In the genomic region with DNA sequence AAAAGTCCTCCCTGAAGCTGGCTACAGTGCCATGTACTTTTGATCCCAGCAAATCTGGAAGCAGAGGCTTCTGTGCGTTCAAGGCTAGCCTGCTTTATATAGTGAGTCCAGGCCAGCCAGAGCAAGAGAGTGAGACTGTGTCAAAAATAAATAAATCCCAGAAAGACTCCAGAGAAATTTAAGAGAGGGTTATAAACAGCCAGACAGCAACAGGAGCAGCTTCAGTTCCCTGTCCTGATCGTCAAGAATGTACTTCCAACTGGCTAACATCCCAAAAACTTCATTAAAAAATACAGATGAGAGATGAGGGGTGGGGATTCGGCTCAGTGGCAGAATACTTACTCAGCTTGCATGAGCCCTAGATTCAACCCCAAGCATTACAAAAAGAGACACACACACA, we compare ENCODE assay signal across 14 mouse cellular contexts. TPM values are rescaled to one million over a fixed set of nuclear protein-coding genes. Genes with fewer than 3 reads are reported as not detected.
DNase-seq lines count a peak whose midpoint lies in the region; ATAC-seq and TF ChIP-seq lines count a peak whose summit lies in the region.
"Had no signal": no experiment of that assay in that cellular context is flagged by ENCODE, and none has a peak within 500 bp of the region (broad histone marks: within the 10 kb centered on the region; RNA-seq: fewer than 3 reads in every experiment).

No protein-coding gene starts in this region.

- DNase-seq in kidney, adult 9 months = no peak
- DNase-seq in NIH3T3 (ENCODE audit: low read depth) = peak; percentile 42
- DNase-seq in urinary bladder, postnatal 36 days (ENCODE audit: low spot score in 2 of 2) = no peak
- DNase-seq in left cerebral cortex, adult 18-20 months (ENCODE audit: low spot score in 2 of 2) = no peak
- no peak for DNase-seq in left cerebral cortex, postnatal 14 days (ENCODE audit: low spot score in 2 of 2)
- DNase-seq: adrenal gland, postnatal 14 days; spleen, adult 18-20 months; thymus, adult 2 months had no signal

- H3K36me3 ChIP-seq in kidney, embryonic 14.5 days (ENCODE audit: control insufficient read depth, insufficient read depth, low read length) = peaks cover 7% of the 10 kb centered on the region; the same call in 1 of the 2 replicates
- H3K36me3 ChIP-seq in C2C12 (ENCODE audit: control insufficient read depth, insufficient read depth) = peaks cover 2% of the 10 kb centered on the region
- 0 out of 2 replicates have a peak, but pooled peaks cover 5% of the 10 kb centered on the region for H3K36me3 ChIP-seq in intestine, postnatal 0 days (ENCODE audit: control insufficient read depth, insufficient read depth)

- peaks cover 81% of the 10 kb centered on the region for H3K79me2 ChIP-seq in C2C12 (ENCODE audit: control insufficient read depth, insufficient read depth)

- no peak overlapping the region for H3K9ac ChIP-seq in kidney, embryonic 14.5 days (ENCODE audit: low read depth, low read length)
- no peak overlapping the region for H3K9ac ChIP-seq in intestine, postnatal 0 days (ENCODE audit: low read depth, low read length)
- H3K9ac ChIP-seq: hindbrain, embryonic 15.5 days had no signal

- H3K4me2 ChIP-seq in kidney, embryonic 14.5 days (replicated peaks; ENCODE audit: low read depth, low read length) = no peak overlapping the region
- H3K4me2 ChIP-seq in intestine, postnatal 0 days (replicated peaks; ENCODE audit: low read depth) = no peak overlapping the region
- H3K4me2 ChIP-seq: hindbrain, embryonic 15.5 days had no signal

- intact Hi-C loops in left cerebral cortex, postnatal 14 days (cut with DNase I) = no loop called here

- H3K79me3 ChIP-seq in C2C12 (ENCODE audit: low read depth) = peaks cover 37% of the 10 kb centered on the region

- no peak for TF ChIP-seq CTCF in C2C12 (IDR thresholded peaks at IDR 0.05; ENCODE audit: control insufficient read depth, insufficient read depth, insufficient read length)
- no peak for TF ChIP-seq CTCF in intestine, postnatal 0 days (IDR thresholded peaks at IDR 0.05; ENCODE audit: low read depth)

- H3K4me3 ChIP-seq in kidney, embryonic 14.5 days (ENCODE audit: low read length) = no peak overlapping the region
- no peak overlapping the region for H3K4me3 ChIP-seq in C2C12 (ENCODE audit: insufficient read depth, poor library complexity, severe bottlenecking)
- no peak overlapping the region for H3K4me3 ChIP-seq in intestine, postnatal 0 days (ENCODE audit: low read depth, low read length)
- H3K4me3 ChIP-seq: erythroblast, embryonic 14.5 days; hindbrain, embryonic 15.5 days; left cerebral cortex, adult 2 months had no signal

- H3K27ac ChIP-seq in kidney, embryonic 14.5 days (ENCODE audit: low read depth, low read length) = 0 out of 2 replicates have a peak overlapping the region, but pooled peaks have one; percentile 6
- peak overlapping the region; percentile 35; the same call in 1 of the 2 replicates for H3K27ac ChIP-seq in intestine, postnatal 0 days (ENCODE audit: low read depth, low read length)
- H3K27ac ChIP-seq: hindbrain, embryonic 15.5 days; left cerebral cortex, adult 2 months had no signal

- H3K4me1 ChIP-seq in kidney, embryonic 14.5 days (ENCODE audit: control insufficient read depth, insufficient read depth, low read length) = no peaks in the 10 kb centered on the region; the same call in 1 of the 2 replicates
- no peaks in the 10 kb centered on the region for H3K4me1 ChIP-seq in intestine, postnatal 0 days (replicated peaks; ENCODE audit: control insufficient read depth, insufficient read depth, low read length)

- no peak for ATAC-seq in kidney, embryonic 14.5 days (ENCODE audit: low FRiP score, low TSS enrichment)
- no peak for ATAC-seq in intestine, postnatal 0 days

- peak overlapping the region; percentile 33 for H3ac ChIP-seq in C2C12 (ENCODE audit: control insufficient read depth, insufficient read length, low read depth)

- H3K9me3 ChIP-seq in kidney, embryonic 14.5 days (ENCODE audit: control insufficient read depth, low read length) = no peaks in the 10 kb centered on the region
- no peaks in the 10 kb centered on the region for H3K9me3 ChIP-seq in intestine, postnatal 0 days (ENCODE audit: control insufficient read depth)
- H3K9me3 ChIP-seq: hindbrain, embryonic 15.5 days had no signal

- 56% methylated on average over 3 of the region's 3 CpGs for WGBS in kidney, embryonic 14.5 days
- WGBS in intestine, postnatal 0 days = 49% methylated on average over 3 of the region's 3 CpGs

- no peaks in the 10 kb centered on the region for H3K27me3 ChIP-seq in kidney, embryonic 14.5 days (ENCODE audit: control insufficient read depth, insufficient read depth, low read length)
- H3K27me3 ChIP-seq in C2C12 (ENCODE audit: control insufficient read depth, insufficient read depth, insufficient read length) = no peaks in the 10 kb centered on the region
- H3K27me3 ChIP-seq in intestine, postnatal 0 days (replicated peaks; ENCODE audit: control insufficient read depth, insufficient read depth, low read length) = no peaks in the 10 kb centered on the region
- H3K27me3 ChIP-seq: hindbrain, embryonic 15.5 days had no signal

TF ChIP-seq in C2C12, 6 proteins besides CTCF, POLR2A, EP300 and RAD21:
- TF ChIP-seq MAX (IDR thresholded peaks at IDR 0.05) = no peak
- no peak for TF ChIP-seq FOSL1 (IDR thresholded peaks at IDR 0.05; ENCODE audit: insufficient read depth, low read length, poor library complexity, severe bottlenecking)
- TF ChIP-seq MYOG (IDR thresholded peaks at IDR 0.05; ENCODE audit: control insufficient read depth, extremely low read depth, insufficient read length) = no peak
- no peak for TF ChIP-seq CEBPB (IDR thresholded peaks at IDR 0.05; ENCODE audit: low read depth)
- no peak for TF ChIP-seq USF1 (IDR thresholded peaks at IDR 0.05; ENCODE audit: low read depth)
- no peak for TF ChIP-seq MYOD1 (IDR thresholded peaks at IDR 0.05; ENCODE audit: control insufficient read depth, insufficient read length, low read depth)
TF ChIP-seq in C2C12: peak in this region for 0.

RNA-seq across cellular contexts. Expression of a gene that starts 17.4 kb away (rescaled TPM):
- polyA plus RNA-seq in kidney, embryonic 14.5 days (2014; fragmentation: Nextera tagmentation; extraction: Ambion mirVana) = 31.8 and 38.7 TPM in 2 replicates
- 14.9 TPM for polyA plus RNA-seq in C2C12 (2012; fragmentation: generic; extraction: Trizol)
- 20.9 and 26.5 TPM in 2 replicates for polyA plus RNA-seq in intestine, postnatal 0 days (2015; fragmentation: Nextera tagmentation; extraction: Ambion mirVana)
- 100 to 1,000 TPM; 106 TPM for total RNA-seq in left cerebral cortex, adult 18-20 months (2021)
- total RNA-seq in left cerebral cortex, postnatal 14 days (2021) = 10 to 100 TPM; 79.6 to 81.8 TPM
